Mouse (Mus musculus) ES-Bruce4 (cell line): ENCODE measurements around the gene Nxph4. TPM values are rescaled to one million over a fixed set of nuclear protein-coding genes. Genes with fewer than 3 reads are reported as not detected.

Source experiments
- H3K27ac ChIP-seq: 2 replicates; pipeline ENCODE4 v1.5.1; 2012; ENCODE audit warnings: low read length, inconsistent platforms; ENCODE audit not compliant: insufficient read depth
- H3K27me3 ChIP-seq: 2 replicates; pipeline ENCODE4 v1.6.1; 2012; ENCODE audit warnings: mild to moderate bottlenecking, low read length, inconsistent platforms; ENCODE audit not compliant: control insufficient read depth, poor library complexity, insufficient read depth, severe bottlenecking
- H3K36me3 ChIP-seq: 2 replicates; pipeline ENCODE4 v1.6.1; 2012; ENCODE audit warnings: inconsistent platforms, mild to moderate bottlenecking, low read length, moderate library complexity; ENCODE audit not compliant: control insufficient read depth, poor library complexity, insufficient read depth, severe bottlenecking
- H3K4me1 ChIP-seq: one replicate; pipeline ENCODE4 v1.8.1; 2011; ENCODE audit warnings: low read length; ENCODE audit not compliant: control insufficient read depth, insufficient read depth
- H3K4me3 ChIP-seq: 2 replicates; pipeline ENCODE4 v1.5.1; 2011; ENCODE audit warnings: low read depth, mild to moderate bottlenecking, low read length
- H3K9ac ChIP-seq: 2 replicates; pipeline ENCODE4 v1.6.1; 2012; ENCODE audit warnings: low read depth, mild to moderate bottlenecking, inconsistent platforms; ENCODE audit not compliant: poor library complexity, severe bottlenecking
- H3K9me3 ChIP-seq: replicated peaks from 2 replicates; pipeline ENCODE4 v1.6.1; 2012; ENCODE audit warnings: mild to moderate bottlenecking, low read length, inconsistent platforms; ENCODE audit not compliant: control insufficient read depth, poor library complexity, insufficient read depth, severe bottlenecking
- CTCF ChIP-seq: IDR thresholded peaks from one replicate; pipeline ENCODE4 v1.8.1; 2011; ENCODE audit warnings: low read depth, low read length
- EP300 ChIP-seq: IDR thresholded peaks from 2 replicates; pipeline ENCODE4 v1.6.1; 2011; ENCODE audit warnings: low read depth, low read length; ENCODE audit not compliant: insufficient read depth
- POLR2A ChIP-seq: IDR thresholded peaks from one replicate; pipeline ENCODE4 v1.8.1; 2011; ENCODE audit warnings: low read length; ENCODE audit not compliant: insufficient read depth
- polyA plus RNA-seq: library from polyadenylated mRNA; stranded (reverse); fragments of >200 nt; gene quantifications from 2 replicates; pipeline ENCODE4 v1.2.4, GENCODE M21; 2011; ENCODE audit warnings: low read depth; ENCODE audit not compliant: missing spikeins, insufficient read depth, insufficient read length

Gene Nxph4
- polyA plus RNA-seq, 1 experiment, result not detected

DNA sequence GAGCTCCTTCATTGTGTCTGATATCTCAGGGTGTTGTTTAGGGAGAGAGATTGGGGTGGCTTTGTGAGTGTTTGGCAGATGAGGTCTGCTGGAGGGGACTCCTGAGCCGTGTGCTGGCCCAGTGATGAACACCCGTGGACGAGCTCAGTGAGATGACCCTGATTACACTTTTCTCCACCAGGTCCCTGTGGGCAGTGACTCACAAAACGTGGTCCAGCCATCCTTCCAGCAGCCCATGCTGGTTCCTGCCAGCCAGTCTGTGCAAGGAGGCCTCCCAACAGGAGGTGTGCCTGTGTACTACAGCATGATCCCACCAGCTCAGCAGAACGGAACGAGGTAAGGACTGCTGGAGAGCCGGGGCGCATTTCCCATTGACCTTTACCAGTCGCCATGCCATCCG lies 49.1 kb downstream of the Nxph4 start:
- no peaks in the 10 kb centered on the region for H3K4me1 ChIP-seq
- H3K9ac ChIP-seq, result no peak overlapping the region
- H3K27ac ChIP-seq, result no peak overlapping the region
- no peaks in the 10 kb centered on the region for H3K9me3 ChIP-seq
- H3K36me3 ChIP-seq, result peaks cover 9% of the 10 kb centered on the region
- H3K27me3 ChIP-seq, result no peaks in the 10 kb centered on the region
- H3K4me3 ChIP-seq, result no peak overlapping the region
- TF ChIP-seq EP300, result no peak
- no peak for TF ChIP-seq POLR2A
- no peak for TF ChIP-seq CTCF

- Histone ChIP-seq H3K27ac (no peak overlapping the region), H3K9ac (no peak overlapping the region), H3K27me3 (no peaks in the 10 kb centered on the region), H3K4me1 (no peaks in the 10 kb centered on the region), H3K36me3 (no peaks in the 10 kb centered on the region; the same call in 1 of the 2 replicates), H3K4me3 (no peak overlapping the region), H3K9me3 (no peaks in the 10 kb centered on the region)
- TF ChIP-seq CTCF (no peak), EP300 (no peak), POLR2A (no peak)
Observed at GRCm38 (mm10) chr10:127480833-127481813, 53.2 kb downstream of the Nxph4 start.

- Histone ChIP-seq H3K4me1 (no peaks in the 10 kb centered on the region), H3K27ac (no peak overlapping the region), H3K27me3 (no peaks in the 10 kb centered on the region), H3K9ac (no peak overlapping the region), H3K36me3 (peaks cover 5% of the 10 kb centered on the region), H3K4me3 (no peak overlapping the region), H3K9me3 (no peaks in the 10 kb centered on the region)
- no peak for TF ChIP-seq POLR2A
- TF ChIP-seq CTCF, result no peak
- TF ChIP-seq EP300, result no peak
Observed at GRCm38 (mm10) chr10:127479131-127479530, 55.2 kb downstream of the Nxph4 start.

- H3K27ac ChIP-seq, result no peak overlapping the region
Observed at GRCm38 (mm10) chr10:127477301-127477700, 57.1 kb downstream of the Nxph4 start.

DNA sequence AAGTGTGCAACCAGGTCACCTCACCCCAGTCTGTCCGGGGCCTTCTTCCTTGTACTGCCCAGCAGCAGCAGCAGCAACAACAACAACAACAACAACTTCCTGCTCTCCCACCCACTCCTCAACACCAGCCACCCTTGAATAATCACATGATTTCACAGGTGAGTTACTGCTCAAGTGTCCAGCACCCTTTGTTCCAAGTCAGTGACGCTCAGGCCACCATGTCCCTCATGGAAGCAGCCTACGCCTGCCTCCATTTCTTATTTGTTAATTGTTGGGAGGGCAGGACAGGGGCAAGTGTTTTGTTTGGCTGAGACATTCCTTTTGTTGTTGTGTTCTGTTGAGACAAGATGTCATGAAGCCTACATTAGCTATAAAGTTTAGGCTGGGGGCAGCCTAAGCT lies 57.8 kb downstream of the Nxph4 start:
- TF ChIP-seq POLR2A, result no peak
- no peak for TF ChIP-seq EP300
- TF ChIP-seq CTCF, result no peak
- no peak overlapping the region for H3K27ac ChIP-seq
- no peaks in the 10 kb centered on the region for H3K9me3 ChIP-seq
- no peaks in the 10 kb centered on the region for H3K27me3 ChIP-seq
- H3K4me3 ChIP-seq, result no peak overlapping the region
- no peaks in the 10 kb centered on the region for H3K4me1 ChIP-seq
- no peak overlapping the region for H3K9ac ChIP-seq
- H3K36me3 ChIP-seq, result peaks cover 5% of the 10 kb centered on the region; the same call in 1 of the 2 replicates

More at GRCm38 (mm10) chr10:127477301-127477700, 57.1 kb downstream of the Nxph4 start:
- Histone ChIP-seq H3K9ac (no peak overlapping the region), H3K36me3 (peaks cover 5% of the 10 kb centered on the region; the same call in 1 of the 2 replicates), H3K4me1 (no peaks in the 10 kb centered on the region), H3K27me3 (no peaks in the 10 kb centered on the region), H3K4me3 (no peak overlapping the region), H3K9me3 (no peaks in the 10 kb centered on the region)
- TF ChIP-seq EP300 (no peak), POLR2A (no peak), CTCF (no peak)

Other genes with a start within 250 kb of the Nxph4 start
- gene Mbd6, start 245.5 kb downstream of the Nxph4 start, polyA plus RNA-seq, result 26.2 and 26.7 TPM in 2 replicates
- gene Mars, start 222.8 kb downstream of the Nxph4 start, polyA plus RNA-seq, result 129 and 136 TPM in 2 replicates
- gene Arhgap9, start 212.6 kb downstream of the Nxph4 start, polyA plus RNA-seq, result 8.5 and 9.1 TPM in 2 replicates
- gene Gli1, start 192.6 kb downstream of the Nxph4 start, polyA plus RNA-seq, result 19.8 and 21.4 TPM in 2 replicates
- not detected in 2 replicates for gene Inhbe, start 180.1 kb downstream of the Nxph4 start, polyA plus RNA-seq
- not detected in 2 replicates for gene Inhbc, start 164.1 kb downstream of the Nxph4 start, polyA plus RNA-seq
- 107 and 122 TPM in 2 replicates for gene R3hdm2, start 154.2 kb downstream of the Nxph4 start, polyA plus RNA-seq
- gene Stac3, start 32.9 kb downstream of the Nxph4 start, polyA plus RNA-seq, result 1.9 and 2.6 TPM in 2 replicates
- gene Ndufa4l2, start 19.6 kb downstream of the Nxph4 start, polyA plus RNA-seq, result 5.4 and 5.7 TPM in 2 replicates
- 67.4 and 68.2 TPM in 2 replicates for gene Shmt2, start 12.1 kb downstream of the Nxph4 start, polyA plus RNA-seq
- gene Lrp1, start 86.6 kb upstream of the Nxph4 start, polyA plus RNA-seq, result 36.3 and 41.3 TPM in 2 replicates
- 28.2 and 32.9 TPM in 2 replicates for gene Stat6, start 108.4 kb upstream of the Nxph4 start, polyA plus RNA-seq
- gene Nemp1, start 132.3 kb upstream of the Nxph4 start, polyA plus RNA-seq, result 22.0 and 22.3 TPM in 2 replicates
- gene Nab2, start 134.0 kb upstream of the Nxph4 start, polyA plus RNA-seq, result 5.5 and 8.1 TPM in 2 replicates
- gene Myo1a, start 170.6 kb upstream of the Nxph4 start, polyA plus RNA-seq, result 0.34 and 0.72 TPM in 2 replicates
- gene Tac2, start 189.9 kb upstream of the Nxph4 start, polyA plus RNA-seq, result not detected in 2 replicates
- gene Zbtb39, start 205.0 kb upstream of the Nxph4 start, polyA plus RNA-seq, result 14.6 and 15.6 TPM in 2 replicates
- gene Gpr182, start 217.2 kb upstream of the Nxph4 start, polyA plus RNA-seq, result not detected in 2 replicates
- gene Rdh1, start 225.2 kb upstream of the Nxph4 start, polyA plus RNA-seq, result 0.40 and 0.67 TPM in 2 replicates
- not detected in 2 replicates for gene Rdh16f1, start 225.2 kb upstream of the Nxph4 start, polyA plus RNA-seq
- gene Rdh9, start 241.8 kb upstream of the Nxph4 start, polyA plus RNA-seq, result 0.49 and 0.65 TPM in 2 replicates